25 mouse cellular contexts compared by ENCODE assay signal in the genomic region with DNA sequence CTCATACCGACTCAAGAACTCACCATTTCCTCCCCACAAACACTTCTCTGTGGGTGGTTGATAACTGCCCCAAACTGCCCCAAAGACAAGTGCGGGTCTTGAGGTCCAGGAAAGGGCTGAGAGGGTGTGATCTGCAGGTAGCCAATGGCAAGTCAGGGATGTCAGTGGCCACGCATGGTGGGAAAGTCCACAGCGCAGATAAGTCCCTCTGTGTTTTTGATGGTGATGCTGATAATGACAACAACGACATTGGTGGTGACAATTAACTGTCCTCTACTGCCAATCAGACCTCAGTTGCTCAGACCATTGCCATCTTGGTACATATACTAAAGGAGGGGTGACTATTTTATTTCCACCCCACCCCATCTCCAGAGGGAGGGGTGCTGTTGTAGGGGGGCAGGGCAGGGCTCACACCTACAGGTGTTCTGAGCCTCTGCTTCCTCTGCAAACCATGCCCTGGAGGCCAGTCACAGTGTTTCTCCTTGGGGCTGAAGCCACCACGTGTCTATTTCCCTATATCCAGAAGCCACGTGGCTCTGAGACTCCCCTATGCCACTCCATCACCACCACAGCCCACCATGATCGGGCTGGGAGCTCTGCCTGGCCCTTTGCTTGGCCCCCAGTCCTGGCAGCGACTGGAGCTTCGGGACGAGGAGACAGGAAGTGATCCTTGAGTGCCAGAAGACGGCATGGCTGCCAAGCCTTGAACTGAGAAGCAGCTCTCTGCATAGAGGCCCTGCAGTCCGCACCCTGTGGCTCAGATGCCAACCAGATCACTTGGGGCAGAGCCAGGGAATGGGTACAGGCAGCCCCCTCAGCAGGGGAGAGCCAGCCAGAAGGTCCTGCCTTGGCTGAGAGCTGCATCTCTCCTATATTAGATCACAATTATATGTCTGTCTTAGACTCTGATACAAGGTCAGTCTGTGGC. TPM values are rescaled to one million over a fixed set of nuclear protein-coding genes. Genes with fewer than 3 reads are reported as not detected.
DNase-seq lines count a peak whose midpoint lies in the region; ATAC-seq and TF ChIP-seq lines count a peak whose summit lies in the region.
"Had no signal": no experiment of that assay in that cellular context is flagged by ENCODE, and none has a peak within 500 bp of the region (broad histone marks: within the 10 kb centered on the region; RNA-seq: fewer than 3 reads in every experiment).

No protein-coding gene starts in this region.

- no peak overlapping the region for H3K4me2 ChIP-seq in hindbrain, postnatal 0 days (ENCODE audit: low read depth, low read length)
- H3K4me2 ChIP-seq in hindbrain, embryonic 12.5 days (replicated peaks), result no peak overlapping the region
- no peak overlapping the region for H3K4me2 ChIP-seq in midbrain, postnatal 0 days (ENCODE audit: low read depth, low read length, poor library complexity, severe bottlenecking)
- no peak overlapping the region for H3K4me2 ChIP-seq in midbrain, embryonic 11.5 days
- H3K4me2 ChIP-seq: forebrain, embryonic 15.5 days; liver, embryonic 12.5 days; neural tube, embryonic 13.5 days had no signal

- no peak for TF ChIP-seq POLR2A in cerebellum, adult 2 months (IDR thresholded peaks at IDR 0.05; ENCODE audit: borderline replicate concordance, insufficient read depth, low read length)

- no peaks in the 10 kb centered on the region for H3K36me3 ChIP-seq in hindbrain, postnatal 0 days (ENCODE audit: insufficient read depth, low read length)
- no peaks in the 10 kb centered on the region for H3K36me3 ChIP-seq in hindbrain, embryonic 12.5 days
- no peaks in the 10 kb centered on the region for H3K36me3 ChIP-seq in midbrain, postnatal 0 days (ENCODE audit: insufficient read depth, low read length)
- no peaks in the 10 kb centered on the region for H3K36me3 ChIP-seq in midbrain, embryonic 11.5 days (ENCODE audit: control insufficient read depth, insufficient read depth, low read length)
- H3K36me3 ChIP-seq: forebrain, embryonic 15.5 days; liver, embryonic 12.5 days; neural tube, embryonic 13.5 days had no signal

- H3K4me1 ChIP-seq in cerebellum, adult 2 months (ENCODE audit: control insufficient read depth, insufficient read depth, low read length), result peaks cover 8% of the 10 kb centered on the region; the same call in 1 of the 2 replicates
- H3K4me1 ChIP-seq in hindbrain, postnatal 0 days (ENCODE audit: insufficient read depth, low read length), result peaks cover 3% of the 10 kb centered on the region; the same call in 1 of the 2 replicates
- no peaks in the 10 kb centered on the region for H3K4me1 ChIP-seq in hindbrain, embryonic 12.5 days
- H3K4me1 ChIP-seq in midbrain, postnatal 0 days (ENCODE audit: insufficient read depth, low read length), result no peaks in the 10 kb centered on the region
- H3K4me1 ChIP-seq in midbrain, embryonic 11.5 days (ENCODE audit: control insufficient read depth, insufficient read depth, low read length), result no peaks in the 10 kb centered on the region
- H3K4me1 ChIP-seq: forebrain, embryonic 15.5 days; liver, embryonic 12.5 days; neural tube, embryonic 13.5 days had no signal

- no peak overlapping the region for H3K9ac ChIP-seq in hindbrain, postnatal 0 days (replicated peaks; ENCODE audit: low read length)
- H3K9ac ChIP-seq in hindbrain, embryonic 12.5 days, result no peak overlapping the region
- no peak overlapping the region for H3K9ac ChIP-seq in midbrain, postnatal 0 days (replicated peaks; ENCODE audit: low read length, poor library complexity, severe bottlenecking)
- no peak overlapping the region for H3K9ac ChIP-seq in midbrain, embryonic 11.5 days (ENCODE audit: low read length)
- H3K9ac ChIP-seq: forebrain, embryonic 15.5 days; liver, embryonic 12.5 days; neural tube, embryonic 13.5 days had no signal

- peak; percentile 31 to 48 for DNase-seq in cerebellum, adult 2 months
- DNase-seq in cerebellum, adult 8-10 months, result no peak
- peak; percentile 58 for DNase-seq in hindbrain, postnatal 0 days (ENCODE audit: low spot score)
- DNase-seq in midbrain, postnatal 0 days (ENCODE audit: low spot score), result peak; percentile 51
- DNase-seq in midbrain, embryonic 11.5 days (ENCODE audit: low spot score, missing footprints), result no peak
- DNase-seq in ovary, postnatal 10 days (ENCODE audit: low spot score), result no peak
- DNase-seq: adrenal gland, postnatal 14 days; embryo, embryonic 11 days; gastrocnemius, postnatal 25 days; heart, postnatal 14 days; spleen, adult 18-20 months; thymus, postnatal 4 days had no signal

- H3K9me3 ChIP-seq in hindbrain, postnatal 0 days (ENCODE audit: low read length), result peaks cover 3% of the 10 kb centered on the region; the same call in 1 of the 2 replicates
- H3K9me3 ChIP-seq in hindbrain, embryonic 12.5 days (replicated peaks), result no peaks in the 10 kb centered on the region
- H3K9me3 ChIP-seq in midbrain, postnatal 0 days (ENCODE audit: low read length), result no peaks in the 10 kb centered on the region
- H3K9me3 ChIP-seq in midbrain, embryonic 11.5 days (ENCODE audit: control insufficient read depth, low read length), result no peaks in the 10 kb centered on the region
- H3K9me3 ChIP-seq: forebrain, embryonic 15.5 days; liver, embryonic 12.5 days; neural tube, embryonic 13.5 days had no signal

- H3K27me3 ChIP-seq in cerebellum, adult 2 months (ENCODE audit: control insufficient read depth, insufficient read depth, low read length), result peaks cover 1% of the 10 kb centered on the region; the same call in 1 of the 2 replicates
- no peaks in the 10 kb centered on the region for H3K27me3 ChIP-seq in hindbrain, postnatal 0 days (ENCODE audit: insufficient read depth, low read length)
- no peaks in the 10 kb centered on the region for H3K27me3 ChIP-seq in hindbrain, embryonic 12.5 days
- H3K27me3 ChIP-seq in midbrain, postnatal 0 days (ENCODE audit: insufficient read depth, low read length), result no peaks in the 10 kb centered on the region
- H3K27me3 ChIP-seq in midbrain, embryonic 11.5 days (ENCODE audit: control insufficient read depth, insufficient read depth, low read length), result no peaks in the 10 kb centered on the region
- H3K27me3 ChIP-seq: forebrain, embryonic 15.5 days; neural tube, embryonic 13.5 days had no signal

- H3K27ac ChIP-seq in cerebellum, adult 2 months (ENCODE audit: insufficient read depth, low read length), result no peak overlapping the region
- no peak overlapping the region; the same call in 1 of the 2 replicates for H3K27ac ChIP-seq in hindbrain, postnatal 0 days
- H3K27ac ChIP-seq in hindbrain, embryonic 12.5 days, result no peak overlapping the region
- H3K27ac ChIP-seq in midbrain, postnatal 0 days (ENCODE audit: low read depth, low read length), result no peak overlapping the region
- no peak overlapping the region for H3K27ac ChIP-seq in midbrain, embryonic 11.5 days (ENCODE audit: low read depth, low read length)
- H3K27ac ChIP-seq: forebrain, embryonic 15.5 days; liver, embryonic 12.5 days; macrophage; neural tube, embryonic 13.5 days had no signal

- peak; percentile 69; the same call in 1 of the 2 replicates for ATAC-seq in hindbrain, postnatal 0 days
- ATAC-seq in hindbrain, embryonic 12.5 days (ENCODE audit: low FRiP score), result no peak
- no peak for ATAC-seq in midbrain, postnatal 0 days (ENCODE audit: low FRiP score)
- no peak for ATAC-seq in midbrain, embryonic 11.5 days (ENCODE audit: low FRiP score)
- peak; percentile 62 for ATAC-seq in monocyte, adult 5-6 weeks (replicated peaks; ENCODE audit: insufficient number of reproducible peaks, low FRiP score, low TSS enrichment, poor library complexity, severe bottlenecking)
- ATAC-seq: forebrain, embryonic 15.5 days; liver, embryonic 12.5 days; midbrain, embryonic 16.5 days had no signal

- 35% methylated on average over 13 of the region's 13 CpGs for WGBS in cerebellum, adult 2 months
- WGBS in hindbrain, postnatal 0 days, result 54% methylated on average over 13 of the region's 13 CpGs
- 80% methylated on average over 13 of the region's 13 CpGs for WGBS in hindbrain, embryonic 12.5 days
- WGBS in midbrain, postnatal 0 days, result 73% methylated on average over 13 of the region's 13 CpGs
- 76% methylated on average over 13 of the region's 13 CpGs for WGBS in midbrain, embryonic 11.5 days

- TF ChIP-seq CTCF in cerebellum, adult 2 months (IDR thresholded peaks at IDR 0.05; ENCODE audit: borderline replicate concordance, insufficient read depth, low read depth, low read length), result no peak
- TF ChIP-seq CTCF in hindbrain, postnatal 0 days (IDR thresholded peaks at IDR 0.05; ENCODE audit: low read depth), result no peak
- no peak for TF ChIP-seq CTCF in midbrain, postnatal 0 days (IDR thresholded peaks at IDR 0.05)

- no peak overlapping the region for H3K4me3 ChIP-seq in cerebellum, adult 2 months (replicated peaks; ENCODE audit: insufficient read depth, low read depth, low read length)
- H3K4me3 ChIP-seq in hindbrain, postnatal 0 days (ENCODE audit: low read length), result no peak overlapping the region
- H3K4me3 ChIP-seq in hindbrain, embryonic 12.5 days, result no peak overlapping the region
- no peak overlapping the region for H3K4me3 ChIP-seq in midbrain, postnatal 0 days (ENCODE audit: low read depth, low read length)
- H3K4me3 ChIP-seq in midbrain, embryonic 11.5 days (ENCODE audit: low read depth, low read length), result no peak overlapping the region
- H3K4me3 ChIP-seq: erythroblast, embryonic 14.5 days; forebrain, embryonic 15.5 days; liver, embryonic 12.5 days; neural tube, embryonic 13.5 days had no signal

RNA-seq across cellular contexts. Expression of a gene that starts 11.7 kb away (rescaled TPM):
- polyA plus RNA-seq in cerebellum, adult 2 months (2012; rRNA removed), result 0.23 and 0.30 TPM in 2 replicates
- total RNA-seq in hindbrain, postnatal 0 days (2014; rRNA removed), result 1.5 and 1.8 TPM in 2 replicates
- 0.36 and 0.37 TPM in 2 replicates for polyA plus RNA-seq in hindbrain, postnatal 0 days (2015; fragmentation: Nextera tagmentation; extraction: Ambion mirVana)
- polyA plus RNA-seq in hindbrain, embryonic 12.5 days (2016; fragmentation: Nextera tagmentation; extraction: Ambion mirVana), result 0.72 and 0.85 TPM in 2 replicates
- total RNA-seq in midbrain, postnatal 0 days (2014; rRNA removed), result 1.1 and 1.6 TPM in 2 replicates
- 0.27 and 0.31 TPM in 2 replicates for polyA plus RNA-seq in midbrain, postnatal 0 days (2015; fragmentation: Nextera tagmentation; extraction: Ambion mirVana)
- polyA plus RNA-seq in midbrain, embryonic 11.5 days (2014; fragmentation: Nextera tagmentation; extraction: Ambion mirVana), result 0.21 and 0.31 TPM in 2 replicates
- total RNA-seq in monocyte, adult 5-6 weeks (2017), result 25.6 to 108 TPM (median 30.9 TPM) in 3 replicates
- polyA plus RNA-seq: erythroblast, embryonic 14.5 days had no signal

RNA-seq across cellular contexts. Expression of a gene that starts 36.1 kb away (rescaled TPM):
- 0.14 TPM in 1 of 2 replicates, not detected in the other for polyA plus RNA-seq in cerebellum, adult 2 months (2012; rRNA removed)
- not detected in 2 replicates for total RNA-seq in hindbrain, postnatal 0 days (2014; rRNA removed)
- not detected in 2 replicates for polyA plus RNA-seq in hindbrain, postnatal 0 days (2015; fragmentation: Nextera tagmentation; extraction: Ambion mirVana)
- not detected in 2 replicates for polyA plus RNA-seq in hindbrain, embryonic 12.5 days (2016; fragmentation: Nextera tagmentation; extraction: Ambion mirVana)
- total RNA-seq in midbrain, postnatal 0 days (2014; rRNA removed), result not detected in 2 replicates
- polyA plus RNA-seq in midbrain, postnatal 0 days (2015; fragmentation: Nextera tagmentation; extraction: Ambion mirVana), result not detected in 2 replicates
- 0.07 TPM in 1 of 2 replicates, not detected in the other for polyA plus RNA-seq in midbrain, embryonic 11.5 days (2014; fragmentation: Nextera tagmentation; extraction: Ambion mirVana)
- 250 to 831 TPM (median 313 TPM) in 3 replicates for total RNA-seq in monocyte, adult 5-6 weeks (2017)
- total RNA-seq: gastrocnemius, postnatal 25 days; heart, postnatal 14 days; layer of hippocampus, adult 18-20 months; left cerebral cortex, postnatal 14 days had no signal
- polyA plus RNA-seq: erythroblast, embryonic 14.5 days; forebrain, embryonic 15.5 days; intestine, embryonic 14.5 days; kidney, embryonic 16.5 days; liver, embryonic 12.5 days; macrophage; midbrain, embryonic 16.5 days; neural tube, embryonic 13.5 days; testis, adult 2 months had no signal

Comparison
In these comparisons a context has a peak if more than half of its experiments do, and no peak if none do; other contexts are left out.
1. DNase-seq: peak in cerebellum, adult 2 months (2 of 2), hindbrain, postnatal 0 days (single experiment) and midbrain, postnatal 0 days (single experiment); none in cerebellum, adult 8-10 months (single experiment), midbrain, embryonic 11.5 days (single experiment) and ovary, postnatal 10 days (single experiment).
2. ATAC-seq: peak in hindbrain, postnatal 0 days (single experiment) and monocyte, adult 5-6 weeks (single experiment); none in hindbrain, embryonic 12.5 days (single experiment), midbrain, postnatal 0 days (single experiment) and midbrain, embryonic 11.5 days (single experiment).